ENCODE assay signal across 9 mouse cellular contexts in the genomic region with DNA sequence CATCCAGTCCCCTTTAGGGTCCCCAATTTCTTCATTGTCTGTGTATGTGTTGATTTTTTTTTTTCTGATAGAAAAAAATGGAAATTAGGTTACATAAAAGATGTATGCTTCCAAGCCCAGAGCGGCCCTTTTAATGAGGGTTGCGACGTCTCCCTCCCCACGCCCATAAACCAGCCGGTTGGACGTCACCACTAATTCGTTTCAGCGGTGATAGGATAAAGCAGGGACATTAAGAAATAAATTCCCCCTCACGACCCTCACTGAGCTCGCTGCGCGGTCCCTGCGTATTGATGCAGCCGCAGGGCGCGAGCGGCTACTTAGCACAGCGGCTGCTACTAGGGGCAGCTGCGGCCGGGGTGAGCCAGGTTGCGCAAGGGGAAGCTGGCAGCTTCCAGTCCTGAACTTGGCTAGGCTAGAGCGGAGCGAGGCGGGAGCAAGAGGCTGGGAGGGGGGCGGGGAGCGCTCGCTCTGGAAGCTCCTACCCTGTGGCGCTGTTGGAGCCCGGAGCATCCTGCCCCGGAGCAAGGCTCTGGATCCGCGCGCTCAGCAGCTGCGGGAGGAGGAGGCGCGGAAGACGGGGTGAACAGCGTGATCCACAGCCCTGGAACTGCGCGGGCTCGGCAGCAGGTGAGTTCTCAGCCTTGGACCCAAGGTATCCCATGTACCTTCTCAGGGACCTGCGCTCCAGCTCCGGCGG.
DNase-seq lines count a peak whose midpoint lies in the region; ATAC-seq and TF ChIP-seq lines count a peak whose summit lies in the region.
"Had no signal": no experiment of that assay in that cellular context is flagged by ENCODE, and none has a peak within 500 bp of the region (broad histone marks: within the 10 kb centered on the region; RNA-seq: fewer than 3 reads in every experiment).

No protein-coding gene starts in this region.

- no peak overlapping the region for H3K4me3 ChIP-seq in heart, embryonic 12.5 days
- no peak overlapping the region for H3K4me3 ChIP-seq in lung, adult 2 months (replicated peaks; ENCODE audit: extremely low read depth, low read depth, low read length)
- H3K4me3 ChIP-seq in neural tube, embryonic 15.5 days (replicated peaks): peak overlapping the region; percentile 41

- H3K9ac ChIP-seq in heart, embryonic 12.5 days: no peak overlapping the region
- H3K9ac ChIP-seq in neural tube, embryonic 15.5 days (replicated peaks): peak overlapping the region; percentile 50
- H3K9ac ChIP-seq: liver, embryonic 14.5 days had no signal

- TF ChIP-seq CTCF in lung, adult 2 months (IDR thresholded peaks at IDR 0.05; ENCODE audit: insufficient read depth, low read length): no peak

- WGBS in heart, embryonic 12.5 days: under 1% methylated on average over 44 of the region's 44 CpGs
- 3% methylated on average over 44 of the region's 44 CpGs for WGBS in lung, adult 2 months
- under 1% methylated on average over 42 of the region's 44 CpGs for WGBS in neural tube, embryonic 15.5 days

- H3K4me1 ChIP-seq in heart, embryonic 12.5 days (replicated peaks): no peaks in the 10 kb centered on the region
- no peaks in the 10 kb centered on the region for H3K4me1 ChIP-seq in lung, adult 2 months (ENCODE audit: control insufficient read depth, insufficient read depth, low read length)
- peaks cover 37% of the 10 kb centered on the region for H3K4me1 ChIP-seq in neural tube, embryonic 15.5 days

- peak; percentile 94 for DNase-seq in heart, adult 11 months
- DNase-seq in cerebellum, postnatal 14 days: peak; percentile 81 to 84
- DNase-seq in gastrocnemius, adult 8-10 months (ENCODE audit: low spot score in 2 of 2): peak; percentile 41 to 63
- peak; percentile 7 to 19 for DNase-seq in kidney, adult 8-10 months
- DNase-seq in lung, adult 2 months: peak; percentile 7

- no peak overlapping the region; the same call in 1 of the 2 replicates for H3K4me2 ChIP-seq in heart, embryonic 12.5 days
- peak overlapping the region; percentile 87 for H3K4me2 ChIP-seq in neural tube, embryonic 15.5 days

- TF ChIP-seq POLR2A in lung, adult 2 months (IDR thresholded peaks at IDR 0.05; ENCODE audit: borderline replicate concordance, extremely low read depth, low read depth, low read length): no peak

- no peaks in the 10 kb centered on the region for H3K36me3 ChIP-seq in heart, embryonic 12.5 days
- H3K36me3 ChIP-seq in neural tube, embryonic 15.5 days: no peaks in the 10 kb centered on the region

- no peak overlapping the region for H3K27ac ChIP-seq in heart, embryonic 12.5 days (ENCODE audit: poor library complexity, severe bottlenecking)
- no peak overlapping the region; the same call in 1 of the 2 replicates for H3K27ac ChIP-seq in neural tube, embryonic 15.5 days (replicated peaks)
- H3K27ac ChIP-seq: liver, embryonic 14.5 days had no signal

- H3K9me3 ChIP-seq in heart, embryonic 12.5 days (replicated peaks): no peaks in the 10 kb centered on the region
- H3K9me3 ChIP-seq in neural tube, embryonic 15.5 days (replicated peaks): no peaks in the 10 kb centered on the region

- H3K27me3 ChIP-seq in heart, embryonic 12.5 days (replicated peaks): peaks cover 82% of the 10 kb centered on the region
- H3K27me3 ChIP-seq in neural tube, embryonic 15.5 days (replicated peaks): peaks cover 67% of the 10 kb centered on the region

- no peak for ATAC-seq in heart, embryonic 12.5 days (ENCODE audit: insufficient number of reproducible peaks, low FRiP score)
- peak; percentile 61 for ATAC-seq in neural tube, embryonic 15.5 days (ENCODE audit: low FRiP score)
- ATAC-seq in inflammation-experienced regulatory T-cells, adult 6 months: no peak

Comparison
In these comparisons a context has a peak if more than half of its experiments do, and no peak if none do; other contexts are left out.
1. DNase-seq: peak in every context shown above with its lines; median percentile 94 in heart, adult 11 months; 82 in cerebellum, postnatal 14 days; 52 in gastrocnemius, adult 8-10 months; 13 in kidney, adult 8-10 months; 7 in lung, adult 2 months.